Mouse (Mus musculus): ENCODE measurements around the gene Plpp1. TPM values are rescaled to one million over a fixed set of nuclear protein-coding genes. Genes with fewer than 3 reads are reported as not detected.

Gene Plpp1
- polyA plus RNA-seq, 1 experiment: 13.5 TPM

DNA sequence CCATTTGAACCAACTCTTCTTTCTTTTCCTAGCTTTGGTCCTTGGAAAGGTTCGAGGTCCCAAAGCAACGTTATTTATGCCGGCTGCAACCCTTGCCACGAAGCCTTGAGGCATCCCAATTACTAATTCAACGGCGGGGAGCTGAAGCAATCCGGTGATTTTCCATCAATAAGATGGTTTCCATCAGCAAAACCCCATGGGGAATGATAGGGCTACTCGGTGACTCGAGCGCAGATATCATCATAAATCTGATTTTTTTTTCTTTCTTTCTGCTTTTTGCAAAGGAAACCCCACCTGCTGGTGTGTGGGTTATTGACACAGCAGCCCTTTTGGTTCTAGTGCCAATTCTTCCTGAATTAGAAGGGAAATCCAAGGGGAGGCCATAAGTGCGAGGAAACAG, 28.3 kb upstream of the Plpp1 start:
- Histone ChIP-seq H3K27me3 (ENCODE audit: control insufficient read depth, insufficient read depth, low read length) (no peaks in the 10 kb centered on the region), H3K4me3 (ENCODE audit: control insufficient read depth, insufficient read depth, low read length) (no peak overlapping the region), H3K27ac (ENCODE audit: control insufficient read depth, insufficient read depth, low read length) (no peak overlapping the region), H3K4me1 (replicated peaks; ENCODE audit: control insufficient read depth, insufficient read depth, low read length) (no peaks in the 10 kb centered on the region), H3K36me3 (ENCODE audit: control insufficient read depth, insufficient read depth, low read length) (no peaks in the 10 kb centered on the region)
- WGBS: 88% methylated on average over 11 of the region's 11 CpGs
- TF ChIP-seq POLR2A (IDR thresholded peaks at IDR 0.05; ENCODE audit: control insufficient read depth, extremely low read depth, insufficient read depth, low read length, poor library complexity) (no peak), CTCF (IDR thresholded peaks at IDR 0.05; ENCODE audit: borderline replicate concordance, control insufficient read depth, extremely low read depth, insufficient read depth, low read length, poor library complexity) (no peak)
- DNase-seq: no peak

DNA sequence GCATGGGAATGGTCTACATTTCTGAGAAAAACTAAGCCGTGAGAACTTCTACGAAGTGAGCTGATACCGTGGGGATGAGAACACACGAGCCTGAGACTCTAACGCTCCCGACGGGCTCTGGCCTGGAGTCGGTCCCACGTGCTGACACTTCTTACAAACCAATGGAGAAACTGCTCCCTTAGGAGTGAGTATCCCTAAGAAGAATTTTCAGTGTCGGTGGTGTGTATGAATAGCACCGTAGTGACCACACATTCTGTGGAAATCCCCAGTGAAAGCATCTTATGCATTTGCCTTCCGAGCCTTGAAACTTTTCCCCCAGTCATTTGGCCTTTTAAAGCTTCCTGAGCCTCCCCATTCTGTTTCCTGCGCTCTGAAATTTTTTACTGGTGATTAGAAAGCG, 27.7 kb upstream of the Plpp1 start:
- no peak overlapping the region for H3K27ac ChIP-seq (ENCODE audit: control insufficient read depth, insufficient read depth, low read length)
- H3K36me3 ChIP-seq (ENCODE audit: control insufficient read depth, insufficient read depth, low read length): no peaks in the 10 kb centered on the region
- DNase-seq: no peak
- TF ChIP-seq POLR2A (IDR thresholded peaks at IDR 0.05; ENCODE audit: control insufficient read depth, extremely low read depth, insufficient read depth, low read length, poor library complexity): no peak
- no peak for TF ChIP-seq CTCF (IDR thresholded peaks at IDR 0.05; ENCODE audit: borderline replicate concordance, control insufficient read depth, extremely low read depth, insufficient read depth, low read length, poor library complexity)
- H3K4me3 ChIP-seq (ENCODE audit: control insufficient read depth, insufficient read depth, low read length): no peak overlapping the region
- H3K27me3 ChIP-seq (ENCODE audit: control insufficient read depth, insufficient read depth, low read length): no peaks in the 10 kb centered on the region
- 83% methylated on average over 14 of the region's 14 CpGs for WGBS
- no peaks in the 10 kb centered on the region for H3K4me1 ChIP-seq (replicated peaks; ENCODE audit: control insufficient read depth, insufficient read depth, low read length)

DNA sequence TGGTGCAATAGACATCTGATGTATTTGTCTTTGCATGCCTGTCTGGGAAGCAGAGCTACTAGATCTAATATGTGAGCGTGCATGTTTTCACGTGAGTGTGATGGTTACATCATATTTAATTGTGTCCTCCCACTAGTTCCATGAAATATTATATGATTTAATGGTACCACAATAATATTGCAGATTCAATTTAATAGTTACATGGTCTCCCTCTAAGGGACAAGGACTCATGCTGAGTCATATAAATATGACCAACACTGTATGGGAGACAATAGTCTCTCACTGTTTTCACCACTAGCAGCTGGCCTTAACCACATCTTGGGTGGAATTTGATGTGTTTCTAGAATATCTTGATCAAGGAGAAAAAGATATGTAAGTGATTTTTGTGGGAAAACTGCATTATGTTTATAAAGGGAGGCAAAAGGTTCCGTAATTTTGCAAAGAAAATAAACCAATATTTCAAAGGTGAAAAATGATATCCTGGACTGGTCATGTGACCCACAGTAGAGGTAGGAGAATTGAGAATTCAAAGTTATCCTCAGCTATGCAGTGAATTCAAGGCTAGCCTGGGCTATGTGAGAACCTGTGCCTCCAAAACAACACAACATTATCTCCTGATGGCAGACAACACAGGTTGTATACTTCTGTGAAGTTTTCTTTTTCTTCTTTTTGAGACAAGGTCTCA, 26.5 kb upstream of the Plpp1 start:
- Histone ChIP-seq H3K27me3 (ENCODE audit: control insufficient read depth, insufficient read depth, low read length) (no peaks in the 10 kb centered on the region), H3K27ac (ENCODE audit: control insufficient read depth, insufficient read depth, low read length) (no peak overlapping the region), H3K36me3 (ENCODE audit: control insufficient read depth, insufficient read depth, low read length) (no peaks in the 10 kb centered on the region), H3K4me3 (ENCODE audit: control insufficient read depth, insufficient read depth, low read length) (no peak overlapping the region), H3K4me1 (replicated peaks; ENCODE audit: control insufficient read depth, insufficient read depth, low read length) (no peaks in the 10 kb centered on the region)
- DNase-seq: no peak
- 95% methylated on average over 3 of the region's 3 CpGs for WGBS
- TF ChIP-seq CTCF (IDR thresholded peaks at IDR 0.05; ENCODE audit: borderline replicate concordance, control insufficient read depth, extremely low read depth, insufficient read depth, low read length, poor library complexity) (no peak), POLR2A (IDR thresholded peaks at IDR 0.05; ENCODE audit: control insufficient read depth, extremely low read depth, insufficient read depth, low read length, poor library complexity) (no peak)

DNA sequence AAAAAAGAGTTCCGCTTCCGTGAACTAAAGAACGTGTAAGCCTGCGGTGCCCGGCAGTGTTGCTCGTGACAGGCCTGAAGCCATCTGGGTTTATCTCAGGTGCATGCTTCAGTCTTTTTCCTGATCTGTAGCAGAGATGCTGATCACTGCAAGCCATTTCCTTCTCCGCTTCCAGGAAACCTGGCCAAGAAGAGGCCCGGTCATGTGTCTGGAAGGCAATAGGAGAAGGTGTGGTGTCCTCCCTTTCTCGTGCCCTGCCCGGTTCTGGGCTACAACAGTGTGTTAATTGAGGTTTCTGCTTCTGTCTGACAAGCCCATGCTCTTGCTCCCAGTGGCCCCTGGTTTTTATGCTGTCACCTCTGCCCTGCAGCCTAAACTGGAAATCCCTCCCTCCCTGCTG, 24.7 kb upstream of the Plpp1 start:
- no peak for DNase-seq
- Histone ChIP-seq H3K36me3 (ENCODE audit: control insufficient read depth, insufficient read depth, low read length) (no peaks in the 10 kb centered on the region), H3K27ac (ENCODE audit: control insufficient read depth, insufficient read depth, low read length) (no peak overlapping the region), H3K4me1 (replicated peaks; ENCODE audit: control insufficient read depth, insufficient read depth, low read length) (no peaks in the 10 kb centered on the region), H3K27me3 (ENCODE audit: control insufficient read depth, insufficient read depth, low read length) (no peaks in the 10 kb centered on the region), H3K4me3 (ENCODE audit: control insufficient read depth, insufficient read depth, low read length) (no peak overlapping the region)
- WGBS: 97% methylated on average over 10 of the region's 10 CpGs
- no peak for TF ChIP-seq POLR2A (IDR thresholded peaks at IDR 0.05; ENCODE audit: control insufficient read depth, extremely low read depth, insufficient read depth, low read length, poor library complexity)
- no peak for TF ChIP-seq CTCF (IDR thresholded peaks at IDR 0.05; ENCODE audit: borderline replicate concordance, control insufficient read depth, extremely low read depth, insufficient read depth, low read length, poor library complexity)

DNA sequence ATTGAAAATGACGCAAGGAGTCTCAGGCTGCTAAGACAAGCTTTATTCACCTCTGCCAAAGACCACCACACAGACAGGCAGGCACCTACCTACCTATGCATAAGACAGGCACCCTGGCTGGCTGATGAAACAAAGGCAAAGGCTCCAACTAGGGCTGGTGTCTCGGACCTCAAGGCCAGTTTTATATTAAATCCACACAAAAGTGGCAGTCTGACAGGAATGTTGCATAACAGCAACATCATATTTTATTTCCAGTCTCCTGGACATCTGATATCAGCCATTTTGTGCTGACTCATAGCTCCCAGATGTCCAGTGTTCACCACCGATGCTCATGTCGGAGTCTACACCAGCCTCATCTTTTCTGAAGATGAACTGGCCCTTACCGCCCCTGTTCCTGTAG, 22.2 kb upstream of the Plpp1 start:
- no peak overlapping the region for H3K4me3 ChIP-seq (ENCODE audit: control insufficient read depth, insufficient read depth, low read length)
- no peaks in the 10 kb centered on the region for H3K4me1 ChIP-seq (replicated peaks; ENCODE audit: control insufficient read depth, insufficient read depth, low read length)
- WGBS: 86% methylated on average over 5 of the region's 5 CpGs
- TF ChIP-seq POLR2A (IDR thresholded peaks at IDR 0.05; ENCODE audit: control insufficient read depth, extremely low read depth, insufficient read depth, low read length, poor library complexity) (no peak), CTCF (IDR thresholded peaks at IDR 0.05; ENCODE audit: borderline replicate concordance, control insufficient read depth, extremely low read depth, insufficient read depth, low read length, poor library complexity) (no peak)
- no peak overlapping the region for H3K27ac ChIP-seq (ENCODE audit: control insufficient read depth, insufficient read depth, low read length)
- no peak for DNase-seq
- H3K27me3 ChIP-seq (ENCODE audit: control insufficient read depth, insufficient read depth, low read length): no peaks in the 10 kb centered on the region
- H3K36me3 ChIP-seq (ENCODE audit: control insufficient read depth, insufficient read depth, low read length): no peaks in the 10 kb centered on the region

DNA sequence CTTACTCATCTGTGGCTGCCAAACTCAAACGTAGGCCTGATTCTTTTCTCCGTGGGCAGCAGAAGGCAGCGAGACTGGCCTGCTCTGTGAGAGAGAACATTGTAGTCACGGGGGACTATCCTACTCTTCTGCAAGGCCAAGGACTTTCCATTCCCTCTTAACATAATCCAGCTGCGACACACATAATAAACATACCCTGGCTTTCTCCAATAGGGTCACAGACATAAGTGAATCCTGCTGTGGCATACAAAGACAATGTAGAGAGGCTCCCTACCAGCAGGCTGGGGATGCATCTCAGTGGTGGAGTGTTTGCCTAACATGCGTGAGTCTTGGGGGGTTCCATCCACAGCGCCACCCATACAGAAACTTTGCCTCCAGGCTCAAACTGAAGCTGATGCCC, 15.3 kb upstream of the Plpp1 start:
- Histone ChIP-seq H3K36me3 (ENCODE audit: control insufficient read depth, insufficient read depth, low read length) (no peaks in the 10 kb centered on the region), H3K27me3 (ENCODE audit: control insufficient read depth, insufficient read depth, low read length) (no peaks in the 10 kb centered on the region), H3K27ac (ENCODE audit: control insufficient read depth, insufficient read depth, low read length) (no peak overlapping the region), H3K4me3 (ENCODE audit: control insufficient read depth, insufficient read depth, low read length) (no peak overlapping the region), H3K4me1 (replicated peaks; ENCODE audit: control insufficient read depth, insufficient read depth, low read length) (no peaks in the 10 kb centered on the region)
- no peak for DNase-seq
- TF ChIP-seq POLR2A (IDR thresholded peaks at IDR 0.05; ENCODE audit: control insufficient read depth, extremely low read depth, insufficient read depth, low read length, poor library complexity) (no peak), CTCF (IDR thresholded peaks at IDR 0.05; ENCODE audit: borderline replicate concordance, control insufficient read depth, extremely low read depth, insufficient read depth, low read length, poor library complexity) (no peak)
- WGBS: 81% methylated on average over 7 of the region's 7 CpGs

DNA sequence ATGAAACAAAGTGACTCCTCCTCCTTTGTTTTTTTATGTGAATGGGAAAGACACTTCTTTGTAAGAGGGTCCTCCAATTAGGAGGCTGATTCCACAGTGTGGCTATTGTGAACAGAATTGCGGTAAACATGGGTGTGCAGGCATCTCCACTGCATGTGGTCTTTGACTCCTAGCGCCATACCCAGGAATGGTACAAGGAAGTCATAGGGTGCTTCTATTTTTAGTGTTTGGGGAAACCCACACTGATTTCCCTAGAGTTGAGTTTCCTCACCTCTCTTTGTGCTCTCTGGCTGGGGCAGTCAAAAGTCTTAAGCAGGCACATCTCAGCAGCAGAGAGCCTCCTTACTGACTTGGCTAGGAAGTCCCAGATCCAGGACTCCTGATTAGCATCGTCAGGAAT, 14.4 kb upstream of the Plpp1 start:
- 64% methylated on average over 3 of the region's 3 CpGs for WGBS

More for the DNA sequence above, 14.4 kb upstream of the Plpp1 start:
- DNase-seq: no peak
- Histone ChIP-seq H3K36me3 (ENCODE audit: control insufficient read depth, insufficient read depth, low read length) (no peaks in the 10 kb centered on the region), H3K27me3 (ENCODE audit: control insufficient read depth, insufficient read depth, low read length) (no peaks in the 10 kb centered on the region), H3K4me1 (replicated peaks; ENCODE audit: control insufficient read depth, insufficient read depth, low read length) (no peaks in the 10 kb centered on the region), H3K4me3 (ENCODE audit: control insufficient read depth, insufficient read depth, low read length) (no peak overlapping the region), H3K27ac (ENCODE audit: control insufficient read depth, insufficient read depth, low read length) (no peak overlapping the region)
- TF ChIP-seq POLR2A (IDR thresholded peaks at IDR 0.05; ENCODE audit: control insufficient read depth, extremely low read depth, insufficient read depth, low read length, poor library complexity) (no peak), CTCF (IDR thresholded peaks at IDR 0.05; ENCODE audit: borderline replicate concordance, control insufficient read depth, extremely low read depth, insufficient read depth, low read length, poor library complexity) (no peak)
